Mouse (Mus musculus) olfactory bulb, adult 2 months (tissue): ENCODE data around the gene H2bfm.

Source experiments
- CTCF ChIP-seq: fragments of 200-500 bp; IDR thresholded peaks from 2 replicates; pipeline ENCODE4 v1.5.1; 2012; ENCODE audit warnings: low read depth, mild to moderate bottlenecking, low read length, moderate library complexity; ENCODE audit not compliant: insufficient read depth
- POLR2A ChIP-seq: fragments of 200-500 bp; IDR thresholded peaks from 2 replicates; pipeline ENCODE4 v1.6.1; 2012; ENCODE audit warnings: mild to moderate bottlenecking, low read depth, low read length, moderate library complexity; ENCODE audit not compliant: insufficient read depth

GRCm38 (mm10) chrX:136959688-136960087 lies 32.6 kb downstream of the H2bfm start:
- TF ChIP-seq CTCF = no peak
- TF ChIP-seq POLR2A = no peak
